Mouse (Mus musculus): Measurements from ENCODE around the gene Borcs8. TPM values are rescaled to one million over a fixed set of nuclear protein-coding genes. Genes with fewer than 3 reads are reported as not detected.

Gene Borcs8
- polyA plus RNA-seq, 1 experiment from 2014 or later, result 23.4 TPM

- peak; percentile 86 for ATAC-seq (ENCODE audit: low read depth)
- Histone ChIP-seq H3K27ac (ENCODE audit: low read length) (peak overlapping the region; percentile 4; the same call in 1 of the 2 replicates), H3K4me1 (ENCODE audit: control insufficient read depth, low read depth, low read length) (peaks cover 15% of the 10 kb centered on the region), H3K9me3 (replicated peaks; ENCODE audit: control insufficient read depth, low read length) (no peaks in the 10 kb centered on the region), H3K9ac (ENCODE audit: low read depth, low read length) (peak overlapping the region; percentile 5; the same call in 1 of the 2 replicates), H3K4me2 (ENCODE audit: low read depth, low read length) (peak overlapping the region; percentile 7; the same call in 1 of the 2 replicates), H3K27me3 (ENCODE audit: control insufficient read depth, insufficient read depth, low read depth, low read length) (no peaks in the 10 kb centered on the region), H3K4me3 (ENCODE audit: low read depth, low read length) (no peak overlapping the region), H3K36me3 (ENCODE audit: control insufficient read depth, insufficient read depth) (peaks cover 2% of the 10 kb centered on the region)
- WGBS (ENCODE audit: insufficient replicate concordance), result 60% methylated on average over 16 of the region's 16 CpGs
Measured at GRCm38 (mm10) chr8:70181212-70181902, 42.1 kb downstream of the Borcs8 start.

GRCm38 (mm10) chr8:70181903-70182252 lies 42.6 kb downstream of the Borcs8 start:
- H3K4me2 ChIP-seq (ENCODE audit: low read depth, low read length), result peak overlapping the region; percentile 7; the same call in 1 of the 2 replicates
- H3K9me3 ChIP-seq (replicated peaks; ENCODE audit: control insufficient read depth, low read length), result no peaks in the 10 kb centered on the region
- H3K9ac ChIP-seq (ENCODE audit: low read depth, low read length), result peak overlapping the region; percentile 5; the same call in 1 of the 2 replicates
- ATAC-seq (ENCODE audit: low read depth), result no peak
- H3K27me3 ChIP-seq (ENCODE audit: control insufficient read depth, insufficient read depth, low read depth, low read length), result no peaks in the 10 kb centered on the region
- WGBS (ENCODE audit: insufficient replicate concordance), result 58% methylated on average over 2 of the region's 2 CpGs
- no peak overlapping the region for H3K4me3 ChIP-seq (ENCODE audit: low read depth, low read length)
- 0 out of 2 replicates have a peak overlapping the region, but pooled peaks have one; percentile 4 for H3K27ac ChIP-seq (ENCODE audit: low read length)
- H3K36me3 ChIP-seq (ENCODE audit: control insufficient read depth, insufficient read depth), result peaks cover 2% of the 10 kb centered on the region
- peaks cover 15% of the 10 kb centered on the region for H3K4me1 ChIP-seq (ENCODE audit: control insufficient read depth, low read depth, low read length)

GRCm38 (mm10) chr8:70183194-70183593 lies 43.9 kb downstream of the Borcs8 start:
- WGBS (ENCODE audit: insufficient replicate concordance), result 73% methylated on average over 4 of the region's 4 CpGs
- Histone ChIP-seq H3K4me3 (ENCODE audit: low read depth, low read length) (no peak overlapping the region), H3K27me3 (ENCODE audit: control insufficient read depth, insufficient read depth, low read depth, low read length) (no peaks in the 10 kb centered on the region), H3K9me3 (replicated peaks; ENCODE audit: control insufficient read depth, low read length) (no peaks in the 10 kb centered on the region), H3K27ac (ENCODE audit: low read length) (no peak overlapping the region; the same call in 1 of the 2 replicates), H3K9ac (ENCODE audit: low read depth, low read length) (no peak overlapping the region), H3K4me1 (ENCODE audit: control insufficient read depth, low read depth, low read length) (peaks cover 15% of the 10 kb centered on the region), H3K4me2 (ENCODE audit: low read depth, low read length) (no peak overlapping the region), H3K36me3 (ENCODE audit: control insufficient read depth, insufficient read depth) (no peaks in the 10 kb centered on the region; the same call in 1 of the 2 replicates)
- no peak for ATAC-seq (ENCODE audit: low read depth)

GRCm38 (mm10) chr8:70188707-70189106 lies 49.4 kb downstream of the Borcs8 start:
- H3K4me3 ChIP-seq (ENCODE audit: low read depth, low read length), result no peak overlapping the region
- H3K4me2 ChIP-seq (ENCODE audit: low read depth, low read length), result no peak overlapping the region
- no peak overlapping the region for H3K9ac ChIP-seq (ENCODE audit: low read depth, low read length)
- H3K36me3 ChIP-seq (ENCODE audit: control insufficient read depth, insufficient read depth), result peaks cover 3% of the 10 kb centered on the region; the same call in 1 of the 2 replicates
- H3K9me3 ChIP-seq (replicated peaks; ENCODE audit: control insufficient read depth, low read length), result no peaks in the 10 kb centered on the region
- no peaks in the 10 kb centered on the region for H3K27me3 ChIP-seq (ENCODE audit: control insufficient read depth, insufficient read depth, low read depth, low read length)
- no peaks in the 10 kb centered on the region; the same call in 1 of the 2 replicates for H3K4me1 ChIP-seq (ENCODE audit: control insufficient read depth, low read depth, low read length)
- H3K27ac ChIP-seq (ENCODE audit: low read length), result no peak overlapping the region
- no peak for ATAC-seq (ENCODE audit: low read depth)
- 54% methylated on average over 7 of the region's 7 CpGs for WGBS (ENCODE audit: insufficient replicate concordance)

- WGBS (ENCODE audit: insufficient replicate concordance), result 64% methylated on average over 5 of the region's 5 CpGs
Measured at GRCm38 (mm10) chr8:70193238-70193637, 53.9 kb downstream of the Borcs8 start.

GRCm38 (mm10) chr8:70194191-70194590 lies 54.9 kb downstream of the Borcs8 start:
- no peak for ATAC-seq (ENCODE audit: low read depth)
- Histone ChIP-seq H3K4me3 (ENCODE audit: low read depth, low read length) (no peak overlapping the region), H3K27ac (ENCODE audit: low read length) (no peak overlapping the region), H3K4me2 (ENCODE audit: low read depth, low read length) (no peak overlapping the region), H3K36me3 (ENCODE audit: control insufficient read depth, insufficient read depth) (0 out of 2 replicates have a peak, but pooled peaks cover 3% of the 10 kb centered on the region), H3K9ac (ENCODE audit: low read depth, low read length) (no peak overlapping the region), H3K27me3 (ENCODE audit: control insufficient read depth, insufficient read depth, low read depth, low read length) (no peaks in the 10 kb centered on the region), H3K4me1 (ENCODE audit: control insufficient read depth, low read depth, low read length) (peaks cover 10% of the 10 kb centered on the region), H3K9me3 (replicated peaks; ENCODE audit: control insufficient read depth, low read length) (no peaks in the 10 kb centered on the region)
- WGBS (ENCODE audit: insufficient replicate concordance), result 70% methylated on average over 3 of the region's 3 CpGs

More at GRCm38 (mm10) chr8:70193238-70193637, 53.9 kb downstream of the Borcs8 start:
- Histone ChIP-seq H3K4me2 (ENCODE audit: low read depth, low read length) (no peak overlapping the region), H3K9me3 (replicated peaks; ENCODE audit: control insufficient read depth, low read length) (no peaks in the 10 kb centered on the region), H3K27me3 (ENCODE audit: control insufficient read depth, insufficient read depth, low read depth, low read length) (no peaks in the 10 kb centered on the region), H3K4me1 (ENCODE audit: control insufficient read depth, low read depth, low read length) (peaks cover 8% of the 10 kb centered on the region), H3K27ac (ENCODE audit: low read length) (no peak overlapping the region; the same call in 1 of the 2 replicates), H3K36me3 (ENCODE audit: control insufficient read depth, insufficient read depth) (peaks cover 3% of the 10 kb centered on the region; the same call in 1 of the 2 replicates), H3K4me3 (ENCODE audit: low read depth, low read length) (no peak overlapping the region), H3K9ac (ENCODE audit: low read depth, low read length) (no peak overlapping the region)
- peak; percentile 65 for ATAC-seq (ENCODE audit: low read depth)

GRCm38 (mm10) chr8:70195762-70196161 lies 56.5 kb downstream of the Borcs8 start:
- no peak for ATAC-seq (ENCODE audit: low read depth)
- no peak overlapping the region for H3K4me3 ChIP-seq (ENCODE audit: low read depth, low read length)
- peaks cover 21% of the 10 kb centered on the region for H3K4me1 ChIP-seq (ENCODE audit: control insufficient read depth, low read depth, low read length)
- no peak overlapping the region for H3K4me2 ChIP-seq (ENCODE audit: low read depth, low read length)
- H3K9ac ChIP-seq (ENCODE audit: low read depth, low read length), result no peak overlapping the region
- H3K36me3 ChIP-seq (ENCODE audit: control insufficient read depth, insufficient read depth), result 0 out of 2 replicates have a peak, but pooled peaks cover 3% of the 10 kb centered on the region
- no peaks in the 10 kb centered on the region for H3K27me3 ChIP-seq (ENCODE audit: control insufficient read depth, insufficient read depth, low read depth, low read length)
- no peaks in the 10 kb centered on the region for H3K9me3 ChIP-seq (replicated peaks; ENCODE audit: control insufficient read depth, low read length)
- 54% methylated on average over 2 of the region's 2 CpGs for WGBS (ENCODE audit: insufficient replicate concordance)
- no peak overlapping the region for H3K27ac ChIP-seq (ENCODE audit: low read length)

Small RNAs within 50 kb of the gene (microRNA-seq; reads per million reads assigned to microRNA genes)
- gene Mir7066, result not detected

Other genes with a start within 250 kb of the Borcs8 start
- 1.1 and 1.6 TPM in 2 replicates for gene Tssk6, start 237.3 kb upstream of the Borcs8 start, polyA plus RNA-seq (2015; fragmentation: Nextera tagmentation; extraction: Ambion mirVana)
- 103 and 104 TPM in 2 replicates for gene Ndufa13, start 236.9 kb upstream of the Borcs8 start, polyA plus RNA-seq (2015; fragmentation: Nextera tagmentation; extraction: Ambion mirVana)
- gene Yjefn3, start 236.8 kb upstream of the Borcs8 start, polyA plus RNA-seq (2015; fragmentation: Nextera tagmentation; extraction: Ambion mirVana), result 0.63 and 0.77 TPM in 2 replicates
- gene Gatad2a, start 143.1 kb upstream of the Borcs8 start, polyA plus RNA-seq (2015; fragmentation: Nextera tagmentation; extraction: Ambion mirVana), result 17.2 and 18.9 TPM in 2 replicates
- 21.7 and 22.6 TPM in 2 replicates for gene Mau2, start 96.8 kb upstream of the Borcs8 start, polyA plus RNA-seq (2015; fragmentation: Nextera tagmentation; extraction: Ambion mirVana)
- gene Sugp1, start 96.7 kb upstream of the Borcs8 start, polyA plus RNA-seq (2015; fragmentation: Nextera tagmentation; extraction: Ambion mirVana), result 14.7 and 14.9 TPM in 2 replicates
- gene Tm6sf2, start 66.6 kb upstream of the Borcs8 start, polyA plus RNA-seq (2015; fragmentation: Nextera tagmentation; extraction: Ambion mirVana), result 1.8 and 3.0 TPM in 2 replicates
- 0.04 TPM in 1 of 2 replicates, not detected in the other for gene Hapln4, start 56.0 kb upstream of the Borcs8 start, polyA plus RNA-seq (2015; fragmentation: Nextera tagmentation; extraction: Ambion mirVana)
- 0.04 TPM in 1 of 2 replicates, not detected in the other for gene Ncan, start 18.6 kb upstream of the Borcs8 start, polyA plus RNA-seq (2015; fragmentation: Nextera tagmentation; extraction: Ambion mirVana)
- gene Nr2c2ap, start 8.2 kb upstream of the Borcs8 start, polyA plus RNA-seq (2015; fragmentation: Nextera tagmentation; extraction: Ambion mirVana), result 12.6 and 13.2 TPM in 2 replicates
- gene Rfxank, start 345 bp upstream of the Borcs8 start, polyA plus RNA-seq (2015; fragmentation: Nextera tagmentation; extraction: Ambion mirVana), result 7.4 TPM in 2 replicates
- not detected in 2 replicates for gene Mef2b, start 212 bp downstream of the Borcs8 start, polyA plus RNA-seq (2015; fragmentation: Nextera tagmentation; extraction: Ambion mirVana)
- gene Tmem161a, start 32.9 kb downstream of the Borcs8 start, polyA plus RNA-seq (2015; fragmentation: Nextera tagmentation; extraction: Ambion mirVana), result 26.8 and 28.4 TPM in 2 replicates
- 8.4 and 12.0 TPM in 2 replicates for gene Slc25a42, start 72.8 kb downstream of the Borcs8 start, polyA plus RNA-seq (2015; fragmentation: Nextera tagmentation; extraction: Ambion mirVana)
- 10.8 and 11.9 TPM in 2 replicates for gene Sugp2, start 94.7 kb downstream of the Borcs8 start, polyA plus RNA-seq (2015; fragmentation: Nextera tagmentation; extraction: Ambion mirVana)
- gene Armc6, start 95.0 kb downstream of the Borcs8 start, polyA plus RNA-seq (2015; fragmentation: Nextera tagmentation; extraction: Ambion mirVana), result 12.1 and 12.7 TPM in 2 replicates
- 3.7 and 4.7 TPM in 2 replicates for gene Homer3, start 143.3 kb downstream of the Borcs8 start, polyA plus RNA-seq (2015; fragmentation: Nextera tagmentation; extraction: Ambion mirVana)
- 19.8 and 21.1 TPM in 2 replicates for gene Ddx49, start 163.0 kb downstream of the Borcs8 start, polyA plus RNA-seq (2015; fragmentation: Nextera tagmentation; extraction: Ambion mirVana)
- 195 and 209 TPM in 2 replicates for gene Cope, start 163.0 kb downstream of the Borcs8 start, polyA plus RNA-seq (2015; fragmentation: Nextera tagmentation; extraction: Ambion mirVana)
- gene Cers1, start 176.3 kb downstream of the Borcs8 start, polyA plus RNA-seq (2015; fragmentation: Nextera tagmentation; extraction: Ambion mirVana), result 0.05 and 0.24 TPM in 2 replicates
- 0.18 and 0.34 TPM in 2 replicates for gene Gdf1, start 190.3 kb downstream of the Borcs8 start, polyA plus RNA-seq (2015; fragmentation: Nextera tagmentation; extraction: Ambion mirVana)
- gene Upf1, start 213.8 kb downstream of the Borcs8 start, polyA plus RNA-seq (2015; fragmentation: Nextera tagmentation; extraction: Ambion mirVana), result 5.5 and 5.6 TPM in 2 replicates
- gene Comp, start 234.1 kb downstream of the Borcs8 start, polyA plus RNA-seq (2015; fragmentation: Nextera tagmentation; extraction: Ambion mirVana), result 1.3 and 1.6 TPM in 2 replicates

Data from liver, embryonic 16.5 days (tissue).